Mouse (Mus musculus): ENCODE measurements at regions not wholly inside any gene's neighbourhood (a gene's known extent, or its start where the extent isn't known, plus 50 kb on each side); places are given as distances from the start of the nearest gene placed in this dataset.

DNA sequence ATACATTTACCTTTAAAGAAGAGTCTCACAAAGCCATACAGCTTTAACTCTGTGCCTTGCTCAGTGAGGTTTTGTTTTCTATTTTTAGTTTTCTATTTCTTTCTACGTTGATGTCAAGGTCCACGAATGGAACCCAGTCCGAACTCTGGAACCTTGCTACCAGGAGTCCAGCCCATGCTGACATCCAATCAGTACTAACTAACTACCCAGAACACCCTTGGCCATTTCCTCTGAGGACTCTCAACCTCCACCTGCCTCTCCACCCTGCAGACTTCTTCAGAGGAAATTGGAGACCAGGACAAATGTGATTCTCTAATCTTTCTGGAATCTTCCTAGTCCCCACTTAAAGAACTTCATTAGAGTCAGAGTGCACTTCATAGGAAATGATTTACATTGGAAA is 204.6 kb upstream of the Klf3 start:
- 89% methylated on average over 3 of the region's 3 CpGs for WGBS
- H3K4me1 ChIP-seq, result peaks cover 13% of the 10 kb centered on the region; the same call in 1 of the 2 replicates
- no peak overlapping the region for H3K4me3 ChIP-seq
- H3K27me3 ChIP-seq, result no peaks in the 10 kb centered on the region
- H3K27ac ChIP-seq (replicated peaks), result no peak overlapping the region
- H3K9ac ChIP-seq (replicated peaks), result no peak overlapping the region
- ATAC-seq (replicated peaks), result no peak
- H3K4me2 ChIP-seq (replicated peaks), result no peak overlapping the region
- H3K36me3 ChIP-seq, result no peaks in the 10 kb centered on the region
- H3K9me3 ChIP-seq, result no peaks in the 10 kb centered on the region

DNA sequence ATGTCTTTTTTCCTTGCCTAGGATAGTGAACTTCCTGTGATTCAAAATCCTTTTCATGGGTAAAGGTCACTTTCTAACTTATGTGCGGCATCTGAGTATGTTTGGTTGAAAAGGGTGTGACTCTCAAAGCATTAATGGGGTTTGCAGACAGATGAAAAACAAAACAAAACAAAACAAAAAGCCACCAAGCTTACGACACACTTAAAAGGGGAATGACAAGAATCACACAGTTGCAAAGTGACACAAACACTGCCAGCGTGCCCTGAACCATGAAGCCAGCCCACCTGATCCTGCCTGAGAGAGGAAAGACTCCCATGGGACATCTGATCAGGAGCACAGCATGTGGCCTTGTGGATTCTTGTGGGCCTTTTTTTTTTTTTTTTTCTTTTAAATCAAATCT is 204.2 kb upstream of the Klf3 start:
- Histone ChIP-seq H3K4me1 (peaks cover 13% of the 10 kb centered on the region; the same call in 1 of the 2 replicates), H3K27ac (replicated peaks) (no peak overlapping the region), H3K9me3 (no peaks in the 10 kb centered on the region), H3K4me3 (no peak overlapping the region), H3K27me3 (no peaks in the 10 kb centered on the region), H3K4me2 (replicated peaks) (no peak overlapping the region), H3K9ac (replicated peaks) (no peak overlapping the region), H3K36me3 (no peaks in the 10 kb centered on the region)
- 58% methylated on average over 3 of the region's 3 CpGs for WGBS
- ATAC-seq (replicated peaks), result no peak

DNA sequence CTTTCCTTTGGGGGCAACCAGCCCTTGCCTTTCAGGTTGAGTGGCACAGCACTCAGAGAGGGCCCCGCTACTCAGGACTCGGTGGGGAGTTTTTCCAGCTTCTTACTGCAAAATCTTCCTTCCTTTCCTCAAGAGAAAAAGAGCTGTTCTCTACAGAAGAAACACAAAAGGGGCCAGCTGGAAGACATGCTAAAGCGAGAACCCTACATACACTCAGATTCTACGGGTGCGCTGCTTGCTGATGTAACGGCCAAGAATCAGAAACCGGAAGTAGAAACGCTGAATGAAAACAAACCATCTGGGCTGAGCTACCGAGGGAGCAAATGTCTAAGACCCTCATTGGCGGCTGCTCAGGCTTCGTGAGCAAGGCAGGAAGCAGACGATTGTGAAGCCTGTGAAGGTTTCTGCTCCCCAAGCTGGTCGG is 203.3 kb upstream of the Klf3 start:
- WGBS, result 50% methylated on average over 13 of the region's 13 CpGs
- H3K27ac ChIP-seq (replicated peaks), result 0 out of 2 replicates have a peak overlapping the region, but pooled peaks have one; percentile 31
- H3K4me1 ChIP-seq, result peaks cover 13% of the 10 kb centered on the region; the same call in 1 of the 2 replicates
- no peaks in the 10 kb centered on the region for H3K27me3 ChIP-seq
- H3K4me3 ChIP-seq, result no peak overlapping the region
- H3K9me3 ChIP-seq, result no peaks in the 10 kb centered on the region
- H3K9ac ChIP-seq (replicated peaks), result no peak overlapping the region
- 0 out of 2 replicates have a peak overlapping the region, but pooled peaks have one; percentile 6 for H3K4me2 ChIP-seq (replicated peaks)
- H3K36me3 ChIP-seq, result no peaks in the 10 kb centered on the region
- 0 out of 2 replicates have a peak, but pooled peaks have one; percentile 32 for ATAC-seq (replicated peaks)

DNA sequence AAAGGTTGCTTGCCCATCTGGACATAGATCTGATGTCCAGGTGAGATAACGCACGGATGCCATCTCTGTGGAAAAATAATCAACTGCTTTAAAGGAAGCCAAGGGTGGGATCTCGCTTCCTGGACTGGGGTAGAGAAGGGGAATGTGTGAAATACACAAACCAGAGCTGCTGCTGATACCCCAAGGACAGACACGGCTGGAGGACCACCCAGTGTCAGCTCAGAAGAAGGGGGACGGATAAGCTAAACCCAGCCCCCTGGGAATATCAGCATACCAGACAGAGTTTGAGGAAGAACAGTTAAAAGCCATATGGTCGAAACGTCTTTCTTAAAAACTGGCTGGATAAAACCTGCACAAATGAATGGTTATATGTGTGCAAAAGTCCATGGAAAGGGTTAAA is 202.8 kb upstream of the Klf3 start:
- H3K27me3 ChIP-seq, result no peaks in the 10 kb centered on the region
- H3K9me3 ChIP-seq, result no peaks in the 10 kb centered on the region
- peaks cover 11% of the 10 kb centered on the region; the same call in 1 of the 2 replicates for H3K4me1 ChIP-seq
- WGBS, result 73% methylated on average over 7 of the region's 7 CpGs
- no peak overlapping the region for H3K9ac ChIP-seq (replicated peaks)
- no peak for ATAC-seq (replicated peaks)
- H3K27ac ChIP-seq (replicated peaks), result no peak overlapping the region
- 0 out of 2 replicates have a peak overlapping the region, but pooled peaks have one; percentile 6 for H3K4me2 ChIP-seq (replicated peaks)
- H3K36me3 ChIP-seq, result no peaks in the 10 kb centered on the region
- no peak overlapping the region for H3K4me3 ChIP-seq

DNA sequence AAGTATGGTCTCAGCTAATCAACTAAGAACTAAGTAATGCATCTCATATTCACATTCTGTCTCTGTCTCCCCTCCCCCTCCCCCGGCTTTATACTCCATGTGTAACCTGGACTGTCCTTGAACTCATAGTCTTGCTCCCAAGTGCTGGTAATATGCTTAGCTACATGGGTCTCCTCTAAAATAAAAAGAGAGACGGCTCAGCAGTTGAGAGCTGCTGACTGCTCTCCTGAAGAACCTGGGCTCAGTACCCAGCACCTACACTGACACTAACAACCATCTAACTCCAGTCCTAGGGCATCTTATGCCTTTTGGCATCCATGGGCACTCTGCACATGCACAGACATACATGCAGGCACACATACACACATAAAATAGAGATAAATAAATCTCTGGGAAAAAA is 202.4 kb upstream of the Klf3 start:
- Histone ChIP-seq H3K27me3 (no peaks in the 10 kb centered on the region), H3K4me3 (no peak overlapping the region), H3K9ac (replicated peaks) (no peak overlapping the region), H3K4me1 (peaks cover 11% of the 10 kb centered on the region; the same call in 1 of the 2 replicates), H3K9me3 (no peaks in the 10 kb centered on the region), H3K36me3 (no peaks in the 10 kb centered on the region), H3K27ac (replicated peaks) (no peak overlapping the region), H3K4me2 (replicated peaks) (no peak overlapping the region)
- no peak for ATAC-seq (replicated peaks)
- 75% methylated on average over 2 of the region's 2 CpGs for WGBS

DNA sequence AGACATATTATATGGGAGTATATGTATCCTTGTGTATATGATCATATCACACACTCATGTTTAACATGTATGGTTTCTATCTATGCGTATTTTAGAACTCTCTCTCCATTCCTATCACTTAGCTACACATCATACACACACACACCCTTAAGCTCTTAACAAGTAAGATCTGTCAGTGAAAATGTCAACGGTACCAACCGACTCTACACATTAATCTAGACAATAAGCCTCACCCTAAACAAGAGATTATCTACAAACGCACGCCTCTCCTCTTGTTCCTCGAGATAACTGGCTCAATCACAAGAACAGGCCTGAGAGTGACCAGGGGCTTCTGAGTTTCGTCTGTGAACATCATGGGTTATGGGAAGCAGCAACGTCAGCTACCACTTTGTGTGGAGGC is 201.9 kb upstream of the Klf3 start:
- no peaks in the 10 kb centered on the region for H3K9me3 ChIP-seq
- no peak overlapping the region for H3K4me2 ChIP-seq (replicated peaks)
- H3K4me1 ChIP-seq, result peaks cover 11% of the 10 kb centered on the region; the same call in 1 of the 2 replicates
- no peak overlapping the region for H3K9ac ChIP-seq (replicated peaks)
- H3K27ac ChIP-seq (replicated peaks), result no peak overlapping the region
- no peak overlapping the region for H3K4me3 ChIP-seq
- H3K36me3 ChIP-seq, result no peaks in the 10 kb centered on the region
- no peaks in the 10 kb centered on the region for H3K27me3 ChIP-seq
- ATAC-seq (replicated peaks), result no peak
- 80% methylated on average over 8 of the region's 8 CpGs for WGBS

DNA sequence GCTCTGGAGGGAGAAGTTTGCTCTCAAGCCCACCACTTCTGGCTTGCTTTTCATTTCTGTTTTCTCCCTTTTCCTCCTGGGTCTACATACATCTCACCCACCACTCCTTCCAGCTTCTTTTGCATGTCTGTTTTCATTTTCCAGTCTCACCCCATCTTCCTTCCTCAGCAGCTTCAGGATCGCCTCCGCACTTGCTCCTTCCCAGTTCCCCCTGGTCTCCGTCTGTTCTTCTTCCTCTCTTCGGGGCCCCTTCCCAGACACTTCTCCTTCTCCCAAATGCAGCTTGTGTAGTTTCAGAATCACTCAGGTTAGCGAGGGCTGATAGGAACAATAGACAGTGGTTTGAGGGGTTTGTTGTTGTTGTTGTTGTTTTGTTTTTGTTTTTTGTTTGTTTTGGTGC is 201.4 kb upstream of the Klf3 start:
- Histone ChIP-seq H3K9me3 (no peaks in the 10 kb centered on the region), H3K4me2 (replicated peaks) (no peak overlapping the region), H3K27me3 (no peaks in the 10 kb centered on the region), H3K4me3 (no peak overlapping the region), H3K4me1 (peaks cover 11% of the 10 kb centered on the region; the same call in 1 of the 2 replicates), H3K27ac (replicated peaks) (no peak overlapping the region), H3K36me3 (no peaks in the 10 kb centered on the region), H3K9ac (replicated peaks) (no peak overlapping the region)
- 90% methylated on average over 5 of the region's 5 CpGs for WGBS
- ATAC-seq (replicated peaks), result no peak

DNA sequence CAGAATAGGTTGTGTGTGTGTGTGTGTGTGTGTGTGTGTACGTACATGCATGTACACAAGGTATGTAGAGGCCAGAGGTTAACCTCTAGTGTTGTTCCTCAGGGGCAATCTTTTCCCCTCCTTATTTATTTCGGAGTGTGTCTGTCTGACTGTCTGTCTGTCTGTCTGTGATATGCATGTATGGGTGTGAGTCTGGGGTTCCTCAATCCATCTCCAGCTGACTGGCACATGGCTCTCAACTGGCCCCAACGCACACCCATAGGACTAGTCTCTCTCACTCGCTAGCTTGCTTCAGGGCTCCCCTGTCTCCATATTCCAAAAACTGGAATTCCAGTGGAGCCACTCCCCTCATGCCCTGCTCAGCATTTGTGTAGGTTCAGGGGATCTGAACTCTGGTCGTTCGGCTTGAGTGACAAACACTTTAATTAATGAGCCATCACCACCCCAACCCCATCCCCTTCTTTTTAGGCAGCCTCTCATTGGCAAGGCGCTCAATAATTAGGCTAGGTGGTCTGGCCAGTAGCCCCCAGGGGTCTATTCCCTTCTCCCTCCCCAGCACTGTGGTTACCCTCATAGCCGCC is 200.7 kb upstream of the Klf3 start:
- Histone ChIP-seq H3K27me3 (no peaks in the 10 kb centered on the region), H3K27ac (replicated peaks) (no peak overlapping the region), H3K4me3 (no peak overlapping the region), H3K36me3 (no peaks in the 10 kb centered on the region), H3K4me1 (peaks cover 11% of the 10 kb centered on the region; the same call in 1 of the 2 replicates), H3K9me3 (no peaks in the 10 kb centered on the region), H3K9ac (replicated peaks) (no peak overlapping the region), H3K4me2 (replicated peaks) (no peak overlapping the region)
- no peak for ATAC-seq (replicated peaks)
- WGBS, result 86% methylated on average over 8 of the region's 8 CpGs

DNA sequence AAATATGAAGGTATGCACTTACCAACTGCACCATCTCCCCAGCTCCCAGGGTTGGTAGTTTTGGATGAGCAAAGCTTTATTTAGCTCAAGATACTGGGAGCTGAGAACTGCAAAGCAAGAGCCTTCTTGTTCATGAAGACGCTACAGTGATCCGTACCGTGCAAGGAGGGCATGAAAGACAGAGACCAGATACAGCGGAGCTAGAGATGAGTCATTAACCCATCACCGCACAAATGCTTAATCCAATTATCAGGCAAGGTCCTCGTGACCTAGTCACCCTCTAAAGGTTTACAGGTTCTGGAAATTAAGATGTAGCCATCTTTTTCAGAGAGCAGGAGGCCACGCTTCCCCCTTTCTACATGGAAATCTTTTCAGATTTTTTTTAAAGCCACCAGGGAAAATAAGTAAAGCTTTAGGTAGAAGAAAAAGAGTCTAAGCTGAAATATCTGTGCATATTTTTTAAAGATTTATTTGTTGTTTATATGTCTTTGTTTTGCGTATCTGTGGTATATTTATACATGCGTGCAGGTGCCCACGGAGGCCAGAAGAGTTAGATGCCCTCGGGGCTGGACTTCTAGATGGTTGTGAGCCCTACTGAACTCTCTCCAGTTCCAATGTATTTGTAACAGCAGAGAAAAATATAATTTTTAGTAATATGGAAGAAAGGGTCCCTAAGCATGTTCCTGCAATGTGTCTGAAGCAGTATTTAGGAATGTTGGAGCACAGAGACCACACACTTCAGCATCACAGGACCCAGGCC is 200.0 kb upstream of the Klf3 start:
- no peak overlapping the region for H3K9ac ChIP-seq (replicated peaks)
- H3K36me3 ChIP-seq, result no peaks in the 10 kb centered on the region
- WGBS, result 88% methylated on average over 11 of the region's 11 CpGs
- no peaks in the 10 kb centered on the region for H3K27me3 ChIP-seq
- peaks cover 11% of the 10 kb centered on the region; the same call in 1 of the 2 replicates for H3K4me1 ChIP-seq
- no peak overlapping the region for H3K4me3 ChIP-seq
- no peak for ATAC-seq (replicated peaks)
- no peak overlapping the region for H3K27ac ChIP-seq (replicated peaks)
- no peak overlapping the region for H3K4me2 ChIP-seq (replicated peaks)
- H3K9me3 ChIP-seq, result no peaks in the 10 kb centered on the region

DNA sequence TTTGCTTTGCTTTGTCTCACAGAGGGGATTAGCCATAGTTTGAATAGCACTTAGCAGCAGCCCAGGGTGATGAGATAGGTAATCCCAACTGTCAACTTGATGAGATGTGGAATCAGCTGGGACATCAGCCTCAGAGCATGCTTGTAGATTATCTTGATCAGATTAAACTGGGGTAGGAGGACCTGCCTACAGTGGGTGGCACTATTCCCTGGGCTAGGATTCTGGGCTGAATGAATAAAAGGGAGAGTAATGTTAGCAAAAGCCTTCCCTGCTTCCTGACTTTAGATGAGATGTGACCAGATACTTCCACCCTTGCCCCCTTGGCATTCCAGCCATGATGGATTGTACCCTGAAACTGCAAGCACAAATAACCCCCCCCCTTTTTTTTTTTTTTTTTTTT is 198.0 kb upstream of the Klf3 start:
- Histone ChIP-seq H3K4me3 (no peak overlapping the region), H3K27ac (replicated peaks) (no peak overlapping the region), H3K4me1 (peaks cover 6% of the 10 kb centered on the region; the same call in 1 of the 2 replicates), H3K9me3 (no peaks in the 10 kb centered on the region), H3K36me3 (no peaks in the 10 kb centered on the region), H3K27me3 (no peaks in the 10 kb centered on the region), H3K9ac (replicated peaks) (no peak overlapping the region), H3K4me2 (replicated peaks) (no peak overlapping the region)
- no peak for ATAC-seq (replicated peaks)

DNA sequence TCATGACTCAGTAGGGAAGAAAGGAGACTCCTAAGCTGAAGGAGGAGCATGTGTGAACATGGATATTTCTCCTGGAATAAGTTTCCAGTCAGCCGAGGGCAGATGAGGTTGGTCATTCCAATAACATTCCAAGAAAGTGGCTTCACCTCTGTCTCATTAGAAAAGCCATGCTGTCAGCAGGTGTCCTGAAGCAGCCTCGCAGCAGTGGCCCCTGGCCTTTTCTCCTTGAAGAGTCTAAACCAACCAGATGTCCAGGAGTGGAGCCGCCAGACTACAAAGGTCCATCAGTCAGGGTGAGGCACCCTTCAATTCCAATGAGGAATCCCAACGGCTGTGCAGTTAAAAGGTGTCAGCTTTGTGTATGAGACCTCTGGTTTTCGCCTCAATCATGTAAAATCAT is 197.2 kb upstream of the Klf3 start:
- 65% methylated on average over 5 of the region's 5 CpGs for WGBS

DNA sequence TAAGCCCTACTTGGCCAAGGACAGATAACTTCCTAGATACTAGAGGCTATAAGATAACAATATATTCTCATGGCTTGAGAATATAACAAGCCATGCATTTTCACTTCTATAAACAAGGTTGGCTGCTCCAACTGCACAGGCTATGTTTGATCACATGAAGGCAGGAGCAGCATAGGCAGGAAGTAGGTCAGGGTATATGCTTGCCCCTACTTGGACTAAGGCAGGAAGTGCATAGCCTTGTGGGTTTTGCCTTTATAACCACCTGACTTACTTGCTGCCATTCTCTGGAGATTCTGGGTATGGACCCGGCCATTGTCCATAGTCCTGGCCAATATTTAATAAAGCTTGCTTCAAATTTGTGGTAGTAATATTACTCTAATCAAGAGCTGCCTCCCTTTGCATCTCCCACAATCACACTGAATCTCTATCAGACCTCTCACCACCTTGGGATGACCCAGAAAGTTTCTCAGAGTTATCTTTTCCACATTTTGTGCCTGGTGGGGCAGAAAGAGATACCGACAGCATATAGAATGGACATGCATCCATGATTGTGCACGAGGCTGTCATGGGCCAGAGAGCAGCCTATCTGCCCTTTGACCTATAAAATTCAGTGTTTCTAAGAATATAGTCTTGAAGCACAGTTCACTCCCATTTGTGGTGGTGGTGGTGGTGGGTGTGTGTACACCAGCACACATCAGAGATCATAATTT is 193.7 kb upstream of the Klf3 start:
- H3K4me3 ChIP-seq, result no peak overlapping the region
- peaks cover 9% of the 10 kb centered on the region for H3K4me1 ChIP-seq
- no peak for ATAC-seq (replicated peaks)
- no peak overlapping the region for H3K4me2 ChIP-seq (replicated peaks)
- no peak overlapping the region for H3K27ac ChIP-seq (replicated peaks)
- no peaks in the 10 kb centered on the region for H3K9me3 ChIP-seq
- WGBS, result 89% methylated on average over 3 of the region's 3 CpGs
- H3K27me3 ChIP-seq, result no peaks in the 10 kb centered on the region
- no peaks in the 10 kb centered on the region for H3K36me3 ChIP-seq
- no peak overlapping the region for H3K9ac ChIP-seq (replicated peaks)

More for the DNA sequence above, 197.2 kb upstream of the Klf3 start:
- Histone ChIP-seq H3K9me3 (no peaks in the 10 kb centered on the region), H3K4me3 (no peak overlapping the region), H3K4me1 (peaks cover 9% of the 10 kb centered on the region), H3K36me3 (no peaks in the 10 kb centered on the region), H3K27me3 (no peaks in the 10 kb centered on the region), H3K27ac (replicated peaks) (no peak overlapping the region), H3K9ac (replicated peaks) (no peak overlapping the region), H3K4me2 (replicated peaks) (no peak overlapping the region)
- no peak for ATAC-seq (replicated peaks)
